Mouse (Mus musculus) monocyte, adult 5-6 weeks (primary cell): ENCODE measurements around the gene Gsdma2. TPM values are rescaled to one million over a fixed set of nuclear protein-coding genes. Genes with fewer than 3 reads are reported as not detected.
A peak's percentile ranks its signal among the peaks of the same experiment; 100 is the strongest.
"Not testable (repeated sequence)": the region's sequence is repeated elsewhere in the genome, so short reads cannot be mapped to it uniquely, and the experiment has no call there.

Experiments
- ATAC-seq: fragments of 153-309, 156-312 bp; replicated peaks from 2 replicates; pipeline ENCODE4 v1.8.0; 2017; ENCODE audit warnings: mild to moderate bottlenecking; ENCODE audit not compliant: low TSS enrichment, insufficient number of reproducible peaks, severe bottlenecking, poor library complexity, low FRiP score
- total RNA-seq: library from RNA; stranded (forward); fragments of 200-1000, 200-491, 200-594 nt; gene quantifications from 3 replicates; pipeline ENCODE4 v1.2.3, GENCODE M21; 2017

Gene Gsdma2
- total RNA-seq, 1 experiment from 2014 or later, result not detected

GRCm38 (mm10) chr11:98645946-98646345, 613 bp upstream of the Gsdma2 start:
- ATAC-seq, result no peak

GRCm38 (mm10) chr11:98655076-98655475, 8.5 kb downstream of the Gsdma2 start:
- peak; percentile 81 for ATAC-seq

GRCm38 (mm10) chr11:98660517-98660916, 14.0 kb downstream of the Gsdma2 start:
- peak; percentile 99 for ATAC-seq

GRCm38 (mm10) chr11:98664091-98664490, 17.5 kb downstream of the Gsdma2 start, which contains the start of gene Gsdma:
Gsdma (plus strand) TSS chr11:98664351.
- no peak for ATAC-seq

- ATAC-seq, result no peak
These were observed 22.4 kb downstream of the Gsdma2 start for GRCm38 (mm10) chr11:98668984-98669383.

- no peak for ATAC-seq
These were observed 24.8 kb downstream of the Gsdma2 start for GRCm38 (mm10) chr11:98671284-98671815.

- no peak for ATAC-seq
These were observed 25.3 kb downstream of the Gsdma2 start for GRCm38 (mm10) chr11:98671857-98672256.

GRCm38 (mm10) chr11:98672482-98672881, 25.9 kb downstream of the Gsdma2 start:
- ATAC-seq, result no peak

- ATAC-seq, result peak; percentile 88
These were observed 26.6 kb downstream of the Gsdma2 start for GRCm38 (mm10) chr11:98673136-98673535.

GRCm38 (mm10) chr11:98675829-98676363, 29.3 kb downstream of the Gsdma2 start:
- no peak for ATAC-seq

- no peak for ATAC-seq
These were observed 33.5 kb downstream of the Gsdma2 start for GRCm38 (mm10) chr11:98680023-98680422.

- not testable (repeated sequence) for ATAC-seq
These were observed 34.0 kb downstream of the Gsdma2 start for GRCm38 (mm10) chr11:98680595-98680994.

- ATAC-seq, result no peak
These were observed 34.6 kb downstream of the Gsdma2 start for GRCm38 (mm10) chr11:98681186-98681585.

GRCm38 (mm10) chr11:98681786-98682745, 35.5 kb downstream of the Gsdma2 start, which contains the start of gene Psmd3:
Psmd3 (plus strand) TSS chr11:98682554.
- peak; percentile 90 for ATAC-seq

GRCm38 (mm10) chr11:98682811-98683210, 36.3 kb downstream of the Gsdma2 start:
- ATAC-seq, result no peak

- no peak for ATAC-seq
These were observed 39.1 kb downstream of the Gsdma2 start for GRCm38 (mm10) chr11:98685642-98686041.

GRCm38 (mm10) chr11:98686976-98687375, 40.4 kb downstream of the Gsdma2 start:
- no peak for ATAC-seq

GRCm38 (mm10) chr11:98688009-98688408, 41.5 kb downstream of the Gsdma2 start:
- ATAC-seq, result no peak

GRCm38 (mm10) chr11:98693201-98693600, 46.6 kb downstream of the Gsdma2 start:
- no peak for ATAC-seq

GRCm38 (mm10) chr11:98693746-98694145, 47.2 kb downstream of the Gsdma2 start:
- ATAC-seq, result no peak
